34 mouse cellular contexts compared by ENCODE assay signal in genomic region chr11:78305272-78305671, GRCm38 (mm10). TPM values are rescaled to one million over a fixed set of nuclear protein-coding genes. Genes with fewer than 3 reads are reported as not detected.
DNase-seq lines count a peak whose midpoint lies in the region; ATAC-seq lines count a peak whose summit lies in the region.
"Had no signal": no experiment of that assay in that cellular context is flagged by ENCODE, and none has a peak within 500 bp of the region (broad histone marks: within the 10 kb centered on the region; RNA-seq: fewer than 3 reads in every experiment).

No protein-coding gene starts in this region.

- peak overlapping the region; percentile 42 for H3K4me3 ChIP-seq in erythroblast, embryonic 14.5 days (replicated peaks)
- H3K4me3 ChIP-seq in liver, embryonic 12.5 days, result peak overlapping the region; percentile 16; the same call in 1 of the 2 replicates
- 0 out of 2 replicates have a peak overlapping the region, but pooled peaks have one; percentile 23 for H3K4me3 ChIP-seq in embryonic facial prominence, embryonic 10.5 days
- peak overlapping the region; percentile 23 for H3K4me3 ChIP-seq in liver, embryonic 15.5 days (replicated peaks)
- H3K4me3 ChIP-seq: embryonic facial prominence, embryonic 12.5 days; hindbrain, embryonic 13.5 days; neural tube, embryonic 15.5 days; stomach, embryonic 15.5 days had no signal

- ATAC-seq in erythroblast, adult 5-6 weeks (replicated peaks; ENCODE audit: low FRiP score, poor library complexity, severe bottlenecking), result no peak
- no peak for ATAC-seq in liver, embryonic 12.5 days
- no peak for ATAC-seq in liver, embryonic 15.5 days (ENCODE audit: insufficient read depth)
- no peak for ATAC-seq in granulocyte monocyte progenitor cell, adult 5-6 weeks (replicated peaks; ENCODE audit: poor library complexity, severe bottlenecking)
- ATAC-seq: activated CD4-positive, CD25-positive, alpha-beta regulatory T cell, adult 4 months; forebrain, embryonic 14.5 days; intestine, embryonic 16.5 days had no signal

- H3K36me3 ChIP-seq in erythroblast, embryonic 14.5 days (ENCODE audit: control insufficient read depth), result peaks cover 74% of the 10 kb centered on the region
- H3K36me3 ChIP-seq in liver, embryonic 12.5 days, result peaks cover 72% of the 10 kb centered on the region
- H3K36me3 ChIP-seq in embryonic facial prominence, embryonic 10.5 days (replicated peaks), result peaks cover 73% of the 10 kb centered on the region
- H3K36me3 ChIP-seq in liver, embryonic 15.5 days (replicated peaks), result peaks cover 71% of the 10 kb centered on the region
- H3K36me3 ChIP-seq: neural tube, embryonic 15.5 days had no signal

- H3K27ac ChIP-seq in liver, embryonic 12.5 days, result no peak overlapping the region
- no peak overlapping the region for H3K27ac ChIP-seq in embryonic facial prominence, embryonic 10.5 days (replicated peaks)
- H3K27ac ChIP-seq in liver, embryonic 15.5 days (replicated peaks), result no peak overlapping the region
- H3K27ac ChIP-seq: embryonic facial prominence, embryonic 12.5 days; hindbrain, embryonic 13.5 days; kidney, postnatal 0 days; neural tube, embryonic 15.5 days; stomach, embryonic 15.5 days had no signal

- peaks cover 3% of the 10 kb centered on the region for H3K9me3 ChIP-seq in erythroblast, embryonic 14.5 days (ENCODE audit: control insufficient read depth, low read length)
- H3K9me3 ChIP-seq in liver, embryonic 12.5 days (replicated peaks), result no peaks in the 10 kb centered on the region
- no peaks in the 10 kb centered on the region for H3K9me3 ChIP-seq in embryonic facial prominence, embryonic 10.5 days
- H3K9me3 ChIP-seq in liver, embryonic 15.5 days (replicated peaks), result no peaks in the 10 kb centered on the region
- H3K9me3 ChIP-seq: embryonic facial prominence, embryonic 12.5 days; hindbrain, embryonic 13.5 days; neural tube, embryonic 15.5 days; stomach, embryonic 15.5 days had no signal

- H3K4me2 ChIP-seq in liver, embryonic 12.5 days, result peak overlapping the region; percentile 33
- peak overlapping the region; percentile 43 for H3K4me2 ChIP-seq in liver, embryonic 15.5 days
- H3K4me2 ChIP-seq: embryonic facial prominence, embryonic 12.5 days; heart, embryonic 11.5 days; hindbrain, embryonic 13.5 days; lung, embryonic 14.5 days; neural tube, embryonic 15.5 days; stomach, embryonic 15.5 days had no signal

- H3K9ac ChIP-seq in liver, embryonic 12.5 days, result peak overlapping the region; percentile 12
- no peak overlapping the region for H3K9ac ChIP-seq in liver, embryonic 15.5 days
- H3K9ac ChIP-seq: embryonic facial prominence, embryonic 12.5 days; hindbrain, embryonic 13.5 days; lung, embryonic 14.5 days; neural tube, embryonic 15.5 days; stomach, embryonic 15.5 days had no signal

- WGBS in liver, embryonic 12.5 days (ENCODE audit: insufficient replicate concordance), result 87% methylated on average over 4 of the region's 4 CpGs
- WGBS in embryonic facial prominence, embryonic 10.5 days, result 92% methylated on average over 4 of the region's 4 CpGs
- 83% methylated on average over 4 of the region's 4 CpGs for WGBS in liver, embryonic 15.5 days (ENCODE audit: insufficient replicate concordance)

- no peaks in the 10 kb centered on the region for H3K27me3 ChIP-seq in erythroblast, embryonic 14.5 days (ENCODE audit: control insufficient read depth)
- no peaks in the 10 kb centered on the region for H3K27me3 ChIP-seq in liver, embryonic 12.5 days (replicated peaks)
- no peaks in the 10 kb centered on the region for H3K27me3 ChIP-seq in embryonic facial prominence, embryonic 10.5 days (replicated peaks; ENCODE audit: low read depth, poor library complexity, severe bottlenecking)
- H3K27me3 ChIP-seq in liver, embryonic 15.5 days, result no peaks in the 10 kb centered on the region
- H3K27me3 ChIP-seq: embryonic facial prominence, embryonic 12.5 days; hindbrain, embryonic 13.5 days; neural tube, embryonic 15.5 days; stomach, embryonic 15.5 days had no signal

- DNase-seq in liver, result no peak
- no peak for DNase-seq in embryonic facial prominence, embryonic 10.5 days (ENCODE audit: low spot score)
- no peak for DNase-seq in layer of hippocampus, adult 11-12 months (ENCODE audit: low spot score)
- DNase-seq: B cell, adult 2 months; cerebellum, adult 11 months; cerebellum, adult 9-10 months; cerebellum, postnatal 36 days; gastrocnemius, postnatal 10 days; heart, adult 11 months; heart, postnatal 4 days; kidney, adult 8-10 months; kidney, postnatal 4 days; layer of hippocampus, postnatal 36 days; left cerebral cortex, postnatal 4 days; lung, embryonic 14.5 days; lung, postnatal 14 days; midbrain, embryonic 14.5 days; retina, postnatal 1 day; right cerebral cortex, postnatal 14 days had no signal

- peaks cover 52% of the 10 kb centered on the region for H3K4me1 ChIP-seq in erythroblast, embryonic 14.5 days (ENCODE audit: control insufficient read depth)
- peaks cover 59% of the 10 kb centered on the region for H3K4me1 ChIP-seq in liver, embryonic 12.5 days
- H3K4me1 ChIP-seq in embryonic facial prominence, embryonic 10.5 days, result peaks cover 25% of the 10 kb centered on the region
- peaks cover 51% of the 10 kb centered on the region for H3K4me1 ChIP-seq in liver, embryonic 15.5 days (replicated peaks)
- H3K4me1 ChIP-seq: stomach, embryonic 15.5 days had no signal

RNA-seq across cellular contexts. Expression of gene Spag5, which starts 3.9 kb away (rescaled TPM):
- polyA plus RNA-seq in erythroblast, embryonic 14.5 days (2012), result 19.3 and 21.5 TPM in 2 replicates
- 12.3 and 20.3 TPM in 2 replicates for total RNA-seq in erythroblast, adult 5-6 weeks (2015; ENCODE audit: low replicate concordance)
- 40.4 and 60.1 TPM in 2 replicates for total RNA-seq in erythroblast, adult 5-6 weeks (2017; ENCODE audit: low replicate concordance)
- 38.6 and 40.0 TPM in 2 replicates for polyA plus RNA-seq in liver, embryonic 12.5 days (2016; fragmentation: Nextera tagmentation; extraction: Ambion mirVana)
- 65.7 and 73.1 TPM in 2 replicates for polyA plus RNA-seq in embryonic facial prominence, embryonic 10.5 days (2016; fragmentation: Nextera tagmentation; extraction: Ambion mirVana)
- polyA plus RNA-seq in liver, embryonic 15.5 days (2015; fragmentation: Nextera tagmentation; extraction: Ambion mirVana), result 34.8 and 35.0 TPM in 2 replicates
- total RNA-seq in granulocyte monocyte progenitor cell, adult 5-6 weeks (2014; fragmentation: Nextera tagmentation), result 11.9 and 25.4 TPM in 2 replicates
- 50.8 and 57.7 TPM in 2 replicates for total RNA-seq in granulocyte monocyte progenitor cell, adult 5-6 weeks (2017)

RNA-seq across cellular contexts. Expression of gene BC030499, which starts 14.6 kb away (rescaled TPM):
- 0.07 TPM in 1 of 2 replicates, not detected in the other for polyA plus RNA-seq in erythroblast, embryonic 14.5 days (2012)
- total RNA-seq in erythroblast, adult 5-6 weeks (2015; ENCODE audit: low replicate concordance), result not detected in 2 replicates
- total RNA-seq in erythroblast, adult 5-6 weeks (2017; ENCODE audit: low replicate concordance), result 0.43 TPM in 1 of 2 replicates, not detected in the other
- polyA plus RNA-seq in liver, embryonic 12.5 days (2016; fragmentation: Nextera tagmentation; extraction: Ambion mirVana), result 0.22 and 0.23 TPM in 2 replicates
- 0.48 and 0.49 TPM in 2 replicates for polyA plus RNA-seq in embryonic facial prominence, embryonic 10.5 days (2016; fragmentation: Nextera tagmentation; extraction: Ambion mirVana)
- polyA plus RNA-seq in liver, embryonic 15.5 days (2015; fragmentation: Nextera tagmentation; extraction: Ambion mirVana), result 0.22 TPM in 1 of 2 replicates, not detected in the other
- 2.3 TPM in 1 of 2 replicates, not detected in the other for total RNA-seq in granulocyte monocyte progenitor cell, adult 5-6 weeks (2014; fragmentation: Nextera tagmentation)
- not detected in 2 replicates for total RNA-seq in granulocyte monocyte progenitor cell, adult 5-6 weeks (2017)
- total RNA-seq: monocyte, adult 5-6 weeks had no signal
- polyA plus RNA-seq: kidney, postnatal 0 days had no signal

RNA-seq across cellular contexts. Expression of gene Aldoc, which starts 17.5 kb away (rescaled TPM):
- polyA plus RNA-seq in erythroblast, embryonic 14.5 days (2012), result 0.12 and 0.22 TPM in 2 replicates
- total RNA-seq in erythroblast, adult 5-6 weeks (2015; ENCODE audit: low replicate concordance), result not detected in 2 replicates
- 0.28 TPM in 1 of 2 replicates, not detected in the other for total RNA-seq in erythroblast, adult 5-6 weeks (2017; ENCODE audit: low replicate concordance)
- polyA plus RNA-seq in liver, embryonic 12.5 days (2016; fragmentation: Nextera tagmentation; extraction: Ambion mirVana), result 4.7 and 5.1 TPM in 2 replicates
- 3.0 and 3.2 TPM in 2 replicates for polyA plus RNA-seq in embryonic facial prominence, embryonic 10.5 days (2016; fragmentation: Nextera tagmentation; extraction: Ambion mirVana)
- 10.5 and 13.3 TPM in 2 replicates for polyA plus RNA-seq in liver, embryonic 15.5 days (2015; fragmentation: Nextera tagmentation; extraction: Ambion mirVana)
- total RNA-seq in granulocyte monocyte progenitor cell, adult 5-6 weeks (2014; fragmentation: Nextera tagmentation), result 0.69 and 2.8 TPM in 2 replicates
- 0.15 TPM in 1 of 2 replicates, not detected in the other for total RNA-seq in granulocyte monocyte progenitor cell, adult 5-6 weeks (2017)

RNA-seq across cellular contexts. Expression of gene Pigs, which starts 22.9 kb away (rescaled TPM):
- 3.2 and 3.8 TPM in 2 replicates for polyA plus RNA-seq in erythroblast, embryonic 14.5 days (2012)
- total RNA-seq in erythroblast, adult 5-6 weeks (2015; ENCODE audit: low replicate concordance), result 3.3 and 10.0 TPM in 2 replicates
- total RNA-seq in erythroblast, adult 5-6 weeks (2017; ENCODE audit: low replicate concordance), result 2.5 and 3.6 TPM in 2 replicates
- polyA plus RNA-seq in liver, embryonic 12.5 days (2016; fragmentation: Nextera tagmentation; extraction: Ambion mirVana), result 40.8 and 42.6 TPM in 2 replicates
- 73.7 and 74.9 TPM in 2 replicates for polyA plus RNA-seq in embryonic facial prominence, embryonic 10.5 days (2016; fragmentation: Nextera tagmentation; extraction: Ambion mirVana)
- polyA plus RNA-seq in liver, embryonic 15.5 days (2015; fragmentation: Nextera tagmentation; extraction: Ambion mirVana), result 31.1 and 33.3 TPM in 2 replicates
- 47.6 and 51.6 TPM in 2 replicates for total RNA-seq in granulocyte monocyte progenitor cell, adult 5-6 weeks (2014; fragmentation: Nextera tagmentation)
- total RNA-seq in granulocyte monocyte progenitor cell, adult 5-6 weeks (2017), result 13.7 and 14.9 TPM in 2 replicates

RNA-seq across cellular contexts. Expression of gene Unc119, which starts 38.0 kb away (rescaled TPM):
- polyA plus RNA-seq in erythroblast, embryonic 14.5 days (2012), result 1.7 and 1.9 TPM in 2 replicates
- 17.1 and 20.9 TPM in 2 replicates for total RNA-seq in erythroblast, adult 5-6 weeks (2015; ENCODE audit: low replicate concordance)
- 9.6 and 15.0 TPM in 2 replicates for total RNA-seq in erythroblast, adult 5-6 weeks (2017; ENCODE audit: low replicate concordance)
- 46.5 and 50.4 TPM in 2 replicates for polyA plus RNA-seq in liver, embryonic 12.5 days (2016; fragmentation: Nextera tagmentation; extraction: Ambion mirVana)
- polyA plus RNA-seq in embryonic facial prominence, embryonic 10.5 days (2016; fragmentation: Nextera tagmentation; extraction: Ambion mirVana), result 67.7 and 69.1 TPM in 2 replicates
- polyA plus RNA-seq in liver, embryonic 15.5 days (2015; fragmentation: Nextera tagmentation; extraction: Ambion mirVana), result 27.4 and 29.4 TPM in 2 replicates
- 24.0 and 41.0 TPM in 2 replicates for total RNA-seq in granulocyte monocyte progenitor cell, adult 5-6 weeks (2014; fragmentation: Nextera tagmentation)
- 11.9 and 18.5 TPM in 2 replicates for total RNA-seq in granulocyte monocyte progenitor cell, adult 5-6 weeks (2017)
